Mouse (Mus musculus): ENCODE results near the gene Olfr465-ps1.

Olfr465-ps1 gene

DNA sequence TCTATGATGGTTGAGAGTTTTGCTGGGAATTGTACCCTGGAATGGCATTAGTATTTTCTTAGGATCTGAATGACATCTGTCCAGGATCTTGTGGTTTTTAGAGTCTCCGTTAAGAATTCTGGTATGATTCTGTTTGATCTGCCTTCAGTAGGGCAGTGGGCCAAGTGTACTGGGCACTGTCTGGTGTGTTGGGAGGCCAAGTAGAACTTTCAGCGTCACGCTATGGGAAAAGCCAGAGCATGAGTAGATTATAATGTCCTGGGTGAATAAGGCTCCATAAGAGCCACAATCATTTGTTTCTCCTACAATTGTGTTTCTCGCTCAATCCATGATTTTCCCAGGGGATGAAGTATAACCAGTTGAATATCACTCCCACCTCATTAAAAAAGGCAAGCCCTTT is at the start of gene Olfr465-ps1:
TSS of gene Olfr465-ps1 (plus strand) at position 301 of the 400 bp plus-strand sequence.
- no peak for DNase-seq

DNA sequence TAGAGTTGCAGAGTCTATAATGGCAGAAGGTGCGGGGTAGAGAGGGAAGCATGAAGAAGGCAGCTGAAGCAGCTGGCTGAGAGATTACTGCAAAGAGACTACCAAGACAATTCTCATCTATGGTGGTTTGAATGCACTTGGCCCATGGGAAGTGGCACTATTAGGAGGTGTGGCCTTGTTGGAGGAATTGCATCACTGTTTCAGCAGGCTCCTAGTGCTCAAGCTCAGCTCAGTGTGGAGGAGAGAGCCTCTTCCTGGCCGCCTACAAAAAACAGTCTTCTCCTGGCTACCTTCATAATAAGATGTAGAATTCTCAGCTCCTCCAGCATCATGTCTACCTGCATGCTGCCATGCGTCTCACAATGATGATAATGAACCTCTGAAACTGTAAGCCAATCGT is 42.0 kb upstream of the Olfr465-ps1 start:
- no peak for DNase-seq

DNA sequence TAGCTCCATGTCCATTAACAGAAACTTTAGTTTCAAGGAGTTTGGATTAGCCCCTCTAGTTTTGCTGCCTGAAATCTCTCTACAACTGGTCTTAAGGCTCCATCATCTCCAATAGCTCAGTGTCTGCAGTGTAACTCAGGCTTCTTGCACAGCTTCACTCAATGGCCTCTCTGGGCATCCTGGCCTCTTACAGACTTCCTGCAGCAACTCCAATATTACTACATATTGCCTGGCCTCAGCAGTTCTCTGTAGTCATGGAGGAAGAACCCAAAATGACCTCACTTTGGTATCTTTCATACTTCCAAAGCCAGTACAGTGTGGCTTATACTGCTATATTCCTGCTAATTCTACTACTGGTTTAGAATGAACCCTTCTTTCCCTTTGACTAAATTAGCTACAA is 40.9 kb upstream of the Olfr465-ps1 start:
- DNase-seq: no peak

DNA sequence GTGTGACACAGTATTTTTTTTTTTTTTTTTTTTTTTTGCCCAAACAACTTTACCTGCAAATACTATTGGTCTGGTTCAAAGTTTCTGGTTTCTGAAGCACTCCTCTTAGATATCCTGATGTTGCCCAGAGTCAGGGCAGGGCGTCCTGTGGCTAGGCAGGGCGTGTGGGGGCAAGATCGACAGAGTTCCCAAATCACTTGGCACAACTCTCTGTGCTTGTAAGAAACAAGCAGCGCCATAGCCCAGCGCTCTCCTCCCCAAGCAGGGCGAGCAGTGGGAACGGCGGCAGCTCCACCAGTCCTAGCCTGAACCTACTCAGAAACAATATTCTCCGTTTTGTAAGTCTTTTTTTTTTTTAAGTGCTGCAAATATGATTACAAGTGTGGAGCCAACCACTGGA is 37.2 kb upstream of the Olfr465-ps1 start:
- no peak for DNase-seq

DNA sequence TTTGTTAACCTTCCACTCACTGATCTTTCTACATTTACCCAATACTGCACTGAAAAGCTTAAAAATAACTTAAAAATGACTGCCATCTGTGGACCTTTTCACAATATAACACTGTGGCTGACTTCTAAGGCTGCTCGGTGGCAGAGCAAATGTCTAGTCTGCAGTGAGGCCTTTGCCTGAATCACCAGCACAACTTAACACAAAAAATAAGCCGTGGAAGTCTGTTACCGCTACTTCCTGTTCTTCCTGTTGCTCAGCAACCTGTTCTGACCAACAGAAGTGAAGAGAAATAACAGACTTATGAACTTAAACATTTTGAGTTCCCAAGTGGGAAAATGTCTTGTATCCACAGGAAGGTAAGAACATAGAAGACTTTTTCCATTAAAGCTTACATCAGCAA is 36.7 kb upstream of the Olfr465-ps1 start:
- no peak for DNase-seq

DNA sequence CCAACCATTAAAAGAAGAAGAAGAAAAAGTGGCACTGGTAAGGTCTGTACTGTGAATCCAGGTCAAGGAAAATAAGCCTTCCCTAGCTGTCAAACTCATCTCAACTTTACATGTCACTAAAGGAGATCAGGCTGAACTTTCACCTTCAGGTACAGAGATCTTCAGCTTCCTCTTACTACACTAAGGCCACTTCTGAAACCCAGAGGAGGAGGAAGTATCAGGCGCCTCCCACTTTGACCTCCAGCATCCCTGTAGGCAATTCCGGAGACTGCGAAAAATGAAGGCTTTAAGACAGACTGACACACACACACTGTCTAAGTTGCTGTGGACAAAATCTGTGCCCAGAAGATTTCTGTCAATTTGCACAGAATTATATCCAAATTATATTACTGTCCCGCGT is 25.9 kb upstream of the Olfr465-ps1 start:
- no peak for DNase-seq

DNA sequence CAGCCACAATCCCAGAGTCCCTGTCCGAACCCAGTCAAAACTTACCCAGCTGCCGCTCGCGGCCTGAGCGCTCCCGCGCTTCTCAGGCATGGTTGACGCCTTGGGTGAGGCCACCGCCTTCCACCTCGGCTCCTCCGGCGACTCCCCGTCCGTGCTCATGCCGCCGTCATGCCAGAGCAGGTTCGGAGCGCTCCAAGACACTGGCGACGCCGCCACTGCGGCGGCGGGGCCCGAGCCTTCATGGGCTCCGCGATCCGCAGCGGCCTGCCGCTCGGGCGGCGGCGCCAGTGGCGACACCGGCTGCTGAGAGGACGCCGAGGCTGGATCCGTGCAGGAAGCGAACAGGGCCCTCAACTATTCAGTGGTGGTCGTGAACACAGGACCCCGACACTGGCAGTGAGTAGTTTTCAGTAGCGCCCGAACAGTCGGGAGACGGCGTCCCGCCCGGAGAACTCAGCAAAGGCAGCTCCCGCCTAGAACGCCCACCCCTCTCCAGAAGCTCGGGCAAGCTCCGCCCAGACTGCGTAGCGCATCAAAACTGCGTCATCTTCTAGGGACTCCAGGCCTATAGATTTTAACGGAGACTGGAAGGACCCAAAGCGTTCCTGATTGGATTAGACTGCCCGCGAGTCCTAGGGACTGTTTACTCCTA is 25.3 kb upstream of the Olfr465-ps1 start, which contains the start of gene Mfsd14b:
TSS of gene Mfsd14b (minus strand) at position 517 of the 652 bp plus-strand sequence.
- peak; percentile 95 for DNase-seq

DNA sequence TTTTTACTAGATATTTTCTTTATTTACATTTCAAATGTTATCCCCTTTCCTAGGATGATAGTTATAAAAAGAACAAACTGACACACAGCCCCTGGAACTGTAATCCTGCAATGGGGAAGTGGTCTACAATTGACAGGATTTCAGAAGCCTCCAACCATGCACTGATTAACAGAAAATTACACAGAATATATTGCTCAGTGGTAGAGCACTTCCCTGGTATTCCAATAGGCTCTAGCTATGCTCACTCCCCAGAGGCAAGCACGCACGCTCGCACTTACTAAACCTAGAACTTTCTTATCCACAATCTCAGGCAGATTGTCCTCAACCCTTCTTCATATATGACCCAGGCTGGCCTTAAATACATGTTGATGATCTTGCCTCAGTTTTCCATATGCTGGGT is 24.6 kb upstream of the Olfr465-ps1 start:
- DNase-seq: no peak

DNA sequence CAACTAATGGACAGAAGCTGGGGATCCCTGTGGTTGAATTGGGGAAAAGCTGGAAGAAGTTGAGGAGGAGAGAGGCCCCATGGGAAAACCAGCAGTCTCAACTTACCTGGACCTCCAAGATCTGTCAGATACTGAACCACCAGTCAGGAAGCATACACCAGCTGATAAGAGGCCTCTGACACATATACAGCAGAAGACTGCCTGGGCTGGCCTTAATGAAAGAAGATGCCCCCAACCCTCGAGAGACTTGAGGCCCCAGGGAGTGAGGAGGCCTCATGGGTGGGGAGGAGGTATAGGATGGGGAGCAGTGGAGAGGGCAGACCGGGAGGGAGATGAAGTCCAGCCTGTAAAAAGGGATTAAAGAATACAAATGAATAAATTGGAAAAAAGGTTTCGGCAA is 16.9 kb upstream of the Olfr465-ps1 start:
- DNase-seq: no peak

DNA sequence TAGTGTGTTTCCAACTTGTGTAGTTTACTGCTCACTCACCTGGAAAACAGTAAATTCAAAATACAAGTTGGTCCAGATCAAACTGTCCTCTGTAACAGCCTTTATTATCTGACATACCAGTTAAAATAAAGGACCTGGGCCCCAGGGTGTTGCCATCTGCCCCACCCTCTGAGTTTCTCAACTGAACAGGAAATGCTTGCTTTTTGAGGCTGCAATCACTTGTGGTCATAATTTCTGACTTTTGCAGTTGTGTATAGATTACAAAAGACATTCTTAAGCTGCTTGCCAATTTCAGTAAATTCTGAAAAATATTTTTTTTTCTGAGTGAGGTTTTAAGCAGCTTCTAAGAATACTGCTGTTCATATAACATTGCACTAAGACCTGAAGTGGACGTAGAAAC is 15.8 kb upstream of the Olfr465-ps1 start:
- no peak for DNase-seq

DNA sequence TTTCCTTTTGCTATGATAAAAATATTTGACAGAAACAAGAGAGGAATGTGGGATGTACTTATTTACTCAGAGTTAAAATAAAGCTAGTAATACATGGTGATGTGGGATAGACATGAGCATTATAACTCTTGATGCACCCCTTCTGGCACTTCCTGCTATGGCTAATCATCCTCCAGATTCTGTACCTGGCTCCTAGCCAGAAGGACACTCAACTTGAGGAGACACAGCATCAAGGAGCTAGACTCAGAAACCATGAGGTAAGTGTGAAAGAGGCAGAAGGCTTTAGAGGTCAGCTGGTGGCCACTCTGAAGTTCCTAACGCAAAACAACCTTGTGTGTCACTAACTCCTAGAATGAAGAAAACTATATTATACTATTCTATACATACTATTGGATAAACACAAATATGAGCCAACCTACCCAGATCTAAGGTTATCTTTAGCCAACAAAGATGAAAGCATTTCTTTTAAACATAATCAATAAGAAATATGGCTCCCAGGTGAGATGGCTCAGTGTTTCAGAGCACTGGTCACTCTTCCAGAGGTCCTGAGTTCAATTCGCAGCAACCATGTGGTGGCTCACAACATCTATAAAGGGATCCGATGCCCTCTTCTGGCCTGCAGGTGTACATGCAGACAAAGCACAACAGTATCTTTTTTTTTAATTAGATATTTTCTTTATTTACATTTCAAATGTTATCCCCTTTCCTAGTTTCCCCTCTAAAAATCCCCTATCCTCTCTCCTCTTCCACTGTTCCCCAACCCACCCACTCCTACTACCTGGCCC is 10.6 kb upstream of the Olfr465-ps1 start:
- no peak for DNase-seq

DNA sequence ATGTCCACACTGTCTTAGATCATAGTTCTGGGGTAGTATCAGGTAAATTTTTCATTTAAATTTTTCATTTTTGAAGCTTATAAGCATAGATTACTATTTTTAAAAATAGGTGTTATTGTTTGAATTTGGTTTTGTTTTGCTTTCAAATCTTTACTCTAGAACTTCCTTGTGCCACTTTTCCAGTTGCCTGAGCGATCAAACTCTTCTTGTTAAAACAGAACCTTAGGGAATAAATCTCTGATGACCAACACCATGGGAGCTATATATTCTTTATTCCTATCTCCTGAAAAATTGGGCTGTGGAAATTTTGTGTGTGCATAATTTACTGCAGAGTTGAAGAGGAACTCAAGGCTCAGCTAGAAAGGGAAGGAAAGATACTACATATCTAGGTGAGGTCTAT is 12.1 kb downstream of the Olfr465-ps1 start, which contains the start of gene Olfr466:
TSS of gene Olfr466 (plus strand) at position 301 of the 400 bp plus-strand sequence.
- no peak for DNase-seq

DNA sequence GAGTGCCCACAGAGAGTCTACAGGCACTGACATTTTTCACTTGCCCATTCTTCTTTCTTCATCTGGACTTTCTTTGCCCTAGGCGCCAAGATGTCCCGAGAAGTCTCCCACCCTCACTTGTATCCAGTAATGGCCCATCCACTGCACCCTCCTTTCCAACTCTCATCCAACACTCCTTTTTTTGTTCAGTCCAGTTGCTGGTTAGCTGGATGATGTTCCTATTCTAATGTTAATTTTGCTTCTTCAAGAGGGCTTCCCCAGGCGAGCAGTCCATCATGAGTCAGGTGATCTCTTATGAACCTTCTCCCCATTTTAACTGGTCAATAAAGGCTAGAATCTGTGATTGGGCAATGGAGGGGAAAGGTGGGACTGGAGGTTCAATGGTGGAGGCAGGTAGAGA is 36.2 kb downstream of the Olfr465-ps1 start:
- no peak for DNase-seq

DNA sequence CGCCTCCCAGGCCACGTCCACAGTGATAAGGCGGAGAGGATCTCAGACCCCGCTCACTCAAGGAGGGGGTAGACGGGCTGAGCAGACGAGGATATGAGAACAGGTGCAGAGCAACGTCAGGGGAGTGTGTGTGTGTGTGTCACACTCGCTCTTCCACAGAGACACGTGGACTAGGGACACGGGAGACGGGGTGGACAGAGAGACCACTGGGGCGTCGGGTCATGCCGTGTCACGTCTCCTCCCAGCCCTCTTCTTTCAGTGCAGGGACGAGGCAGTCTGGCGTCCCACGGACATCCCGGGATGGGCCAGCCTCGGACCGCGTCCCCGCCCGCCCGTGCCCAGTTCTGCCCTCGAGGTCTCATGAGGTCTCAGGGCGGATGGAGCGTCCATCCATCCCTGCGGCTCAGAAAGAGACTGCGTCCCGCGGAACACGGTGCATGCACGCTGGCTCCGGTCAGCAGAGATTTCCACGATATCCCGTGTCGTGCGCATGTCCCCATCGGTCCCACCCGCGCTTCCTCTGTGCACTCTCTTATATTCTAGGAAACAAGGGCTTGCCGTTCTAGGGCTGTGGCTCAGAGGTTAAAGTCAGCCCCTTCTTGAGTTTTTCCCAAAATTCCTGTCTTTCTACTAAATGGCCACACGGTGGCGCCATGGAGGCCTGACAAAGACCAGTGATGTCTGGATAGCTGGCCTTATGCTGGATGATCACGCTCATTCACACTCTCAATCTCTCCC is 38.0 kb downstream of the Olfr465-ps1 start:
- DNase-seq: peak; percentile 12

DNA sequence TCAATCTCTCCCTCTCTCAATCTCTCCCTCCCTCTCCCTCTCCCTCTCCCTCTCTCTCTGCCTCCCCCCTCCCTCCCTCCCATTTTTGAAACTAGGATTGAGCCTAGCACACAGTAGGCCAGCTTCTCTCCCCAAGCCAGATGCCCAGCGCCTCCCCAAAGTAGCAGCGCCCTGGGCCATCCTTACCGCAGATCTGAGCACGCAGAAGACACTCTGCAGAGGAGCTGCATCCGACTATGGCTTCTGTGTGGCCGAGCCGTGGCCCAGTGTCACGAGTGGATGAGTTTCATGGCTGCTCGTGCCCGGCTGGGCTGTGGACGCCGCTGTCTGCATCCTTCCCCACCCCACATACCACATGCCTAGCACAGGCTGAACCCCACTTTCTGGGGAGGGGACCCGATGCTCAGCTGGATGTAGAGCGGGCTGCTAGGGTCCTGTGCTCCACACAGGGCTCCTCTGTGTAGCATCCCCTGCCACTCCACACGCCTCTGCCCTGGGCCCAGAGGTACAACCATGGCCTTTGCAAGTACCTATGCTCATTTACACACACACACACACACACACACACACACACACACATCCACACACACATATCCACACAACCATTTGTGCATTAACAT is 38.7 kb downstream of the Olfr465-ps1 start:
- DNase-seq: no peak

Measured in right cerebral cortex, adult 18-20 months (tissue).